Mouse (Mus musculus) right cerebral cortex, postnatal 25 days (tissue): ENCODE measurements around the gene Pax3.
A peak's percentile ranks its signal among the peaks of the same experiment; 100 is the strongest.

Experiments
- DNase-seq: peaks from one replicate; pipeline ENCODE4 v3.0.0; 2022

The Pax3 gene

DNA sequence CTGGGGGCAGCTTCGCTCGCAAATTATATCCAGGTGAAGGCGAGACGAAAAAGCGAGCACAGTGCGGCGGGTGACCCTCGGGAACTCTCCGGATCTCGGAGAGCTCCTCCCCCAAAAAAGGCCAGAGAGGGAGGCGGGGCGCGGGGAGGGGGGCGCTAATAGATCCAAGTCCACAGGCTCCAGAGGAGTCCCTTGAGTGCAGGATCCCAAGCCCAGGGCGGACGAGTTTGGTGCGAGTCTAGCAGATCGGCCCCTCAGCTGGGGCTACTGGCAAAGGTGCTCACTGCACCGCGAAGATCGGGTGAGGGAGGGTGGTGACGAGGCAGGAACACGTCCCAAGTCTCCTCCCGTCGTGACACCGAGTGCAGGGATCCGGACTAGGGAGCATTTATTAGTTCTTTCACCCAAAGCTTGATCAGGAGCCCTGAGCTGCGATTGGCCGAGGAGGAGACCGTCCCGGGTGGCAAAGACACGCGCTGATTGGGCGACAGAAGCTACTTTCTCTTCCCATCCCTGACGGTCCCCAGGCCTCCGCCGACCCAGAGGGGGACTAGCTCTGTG is at the start of gene Pax3:
Pax3 (minus strand) TSS at position 384 of the 561 bp plus-strand sequence.
- no peak for DNase-seq

DNA sequence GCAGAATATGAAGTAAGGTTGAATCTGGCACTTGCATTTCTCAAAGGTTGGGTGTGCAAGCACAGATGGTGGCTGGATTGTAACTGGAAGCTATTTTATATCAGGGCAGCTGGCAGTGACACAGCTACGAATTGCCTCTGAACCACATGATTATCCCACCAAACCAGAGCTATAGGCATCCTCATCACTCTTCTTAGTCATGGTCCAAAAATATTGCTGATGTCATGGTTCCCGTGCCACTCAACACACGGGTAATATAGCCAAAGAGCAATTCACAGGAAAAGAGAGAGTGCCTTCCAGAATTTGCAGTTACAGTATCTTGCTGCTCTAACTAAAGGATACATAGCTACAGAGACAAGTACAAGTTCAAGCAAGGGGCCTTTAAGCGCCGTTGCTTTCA is 37.4 kb upstream of the Pax3 start:
- no peak for DNase-seq

DNA sequence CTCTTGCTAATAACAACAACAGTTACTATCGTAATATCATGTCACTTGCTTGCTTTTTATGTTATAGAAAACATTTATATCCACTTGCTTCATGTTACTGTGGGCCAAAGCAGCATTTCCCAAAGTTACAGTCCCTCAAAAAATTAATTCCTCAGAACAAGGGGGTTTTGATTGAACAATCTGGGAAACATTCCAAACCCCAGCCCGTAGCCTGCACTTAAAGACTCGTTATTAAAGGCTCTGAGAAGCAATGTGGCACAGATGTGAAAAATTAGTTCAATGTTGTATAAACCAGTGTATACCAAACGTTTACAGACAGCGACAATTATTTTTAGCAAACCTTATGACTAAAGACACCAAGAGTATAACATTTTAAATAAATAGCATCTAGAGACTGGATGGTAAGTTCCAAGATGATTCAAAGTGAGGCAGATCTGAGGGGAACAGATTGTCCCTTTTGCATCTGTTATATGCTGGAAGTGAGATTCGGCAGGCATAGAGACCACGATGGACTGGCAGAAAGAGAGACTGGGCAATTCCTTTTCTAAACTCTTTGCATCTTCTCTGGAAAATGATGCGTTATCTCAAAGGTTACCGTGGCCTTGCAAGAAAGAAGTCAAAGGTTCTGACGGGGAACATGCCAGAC is 35.1 kb upstream of the Pax3 start:
- no peak for DNase-seq

DNA sequence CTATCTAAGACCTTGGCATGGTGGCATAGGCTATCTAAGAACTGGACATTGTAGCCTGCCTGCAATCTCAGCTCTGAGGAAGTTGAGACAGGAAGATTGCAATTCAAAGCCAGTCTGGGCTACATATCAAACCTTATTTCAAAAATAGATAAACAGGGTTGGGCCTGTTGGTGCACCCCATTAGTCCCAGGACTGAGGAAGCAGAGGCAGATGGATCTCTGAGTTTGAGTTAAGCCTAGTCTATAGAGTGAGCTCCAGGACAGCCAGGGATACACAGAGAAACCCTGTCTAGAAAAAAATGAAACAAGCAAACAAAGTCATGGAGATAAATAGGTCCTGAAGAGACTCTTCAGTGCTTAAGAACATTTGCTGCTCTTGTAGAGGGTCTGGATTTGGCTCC is 32.9 kb upstream of the Pax3 start:
- DNase-seq: no peak

DNA sequence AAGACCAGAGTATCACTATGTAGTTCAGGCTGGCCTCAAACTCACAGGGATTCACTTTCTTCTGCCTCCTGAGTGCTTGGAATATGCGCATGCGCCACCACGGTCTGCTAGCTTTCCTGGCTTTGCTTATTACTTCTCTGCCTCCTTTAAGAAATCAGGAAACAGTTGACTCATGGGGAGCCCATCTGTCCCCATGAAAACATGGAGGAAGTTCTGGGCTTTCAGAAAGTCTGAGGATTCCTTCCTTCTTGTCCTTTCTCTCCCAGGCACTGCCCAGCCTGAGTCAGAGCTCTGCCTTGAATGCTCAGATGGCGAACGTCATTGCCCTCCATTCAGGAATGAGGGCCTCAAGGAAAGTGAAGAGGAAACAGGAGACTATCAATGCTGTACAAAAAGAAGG is 31.8 kb upstream of the Pax3 start:
- DNase-seq: no peak

DNA sequence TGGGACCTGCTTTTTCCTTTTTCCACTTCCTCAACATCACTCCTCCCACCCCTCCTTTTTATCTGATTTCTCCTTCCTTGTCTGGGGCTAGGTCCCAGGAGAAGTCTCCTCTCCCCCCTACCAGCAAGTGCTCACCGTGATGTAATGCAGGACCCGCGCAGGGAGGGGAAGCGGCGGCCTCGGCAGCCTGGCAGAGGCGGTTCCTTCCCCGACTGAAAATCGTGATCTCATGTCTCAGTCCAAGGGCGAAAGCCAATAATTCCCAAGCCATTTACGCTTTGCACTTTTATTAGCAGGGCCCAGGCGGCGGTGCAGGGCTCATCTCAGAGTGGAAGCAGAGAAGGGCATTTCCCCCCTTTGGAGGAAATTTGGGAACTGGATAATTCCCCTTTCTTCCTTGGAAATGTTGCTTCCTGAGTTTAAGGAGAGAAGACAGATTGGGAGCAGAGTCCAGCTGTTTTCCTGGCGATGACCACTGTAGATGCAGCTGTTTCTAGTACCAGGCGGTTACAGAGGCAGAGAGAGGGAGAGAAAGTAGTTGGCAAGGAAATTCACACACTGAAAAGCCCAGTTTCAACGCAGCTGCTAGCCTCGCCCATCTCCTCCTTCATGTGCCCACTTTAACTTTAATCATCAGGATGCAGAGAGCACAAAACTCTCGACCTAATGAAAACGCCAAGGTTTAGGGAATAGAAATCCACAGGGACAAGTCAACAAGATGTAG is 21.3 kb upstream of the Pax3 start:
- no peak for DNase-seq

- peak; percentile 46 for DNase-seq
Observed at GRCm38 (mm10) chr1:78217151-78218034, 20.5 kb upstream of the Pax3 start.

DNA sequence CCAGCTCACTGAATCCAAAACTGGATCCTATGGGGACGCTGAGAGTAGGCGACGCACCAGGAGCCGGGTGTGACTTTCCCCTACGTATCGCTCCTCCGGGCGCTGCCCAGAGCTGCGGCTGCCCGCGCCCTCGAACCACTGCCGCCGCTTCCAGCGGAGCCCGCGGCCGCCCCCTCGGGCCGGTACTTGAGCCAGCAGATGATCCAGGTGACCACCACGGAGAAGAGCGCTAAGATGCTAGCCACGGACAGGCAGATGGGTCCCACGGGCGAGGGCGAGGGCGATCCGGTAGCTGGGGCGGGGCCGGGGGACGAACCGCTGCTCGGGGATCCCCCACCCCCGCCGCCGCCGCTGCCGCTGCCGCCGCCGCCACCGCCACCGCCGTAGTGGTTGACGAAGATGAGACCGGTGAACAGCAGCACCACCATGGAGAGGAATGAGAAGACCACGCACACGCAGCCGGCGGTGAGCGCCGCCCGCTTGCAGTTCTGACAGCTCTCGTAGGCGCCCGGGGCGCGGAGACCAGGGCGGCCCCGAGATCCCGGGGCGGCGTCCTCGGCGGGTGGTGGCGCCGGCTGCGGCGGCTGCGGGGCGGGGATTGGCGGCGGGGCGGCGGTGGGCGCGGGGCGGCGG is 19.7 kb upstream of the Pax3 start:
- DNase-seq: no peak

GRCm38 (mm10) chr1:78215749-78216508 is 19.0 kb upstream of the Pax3 start:
- DNase-seq: peak; percentile 31

DNA sequence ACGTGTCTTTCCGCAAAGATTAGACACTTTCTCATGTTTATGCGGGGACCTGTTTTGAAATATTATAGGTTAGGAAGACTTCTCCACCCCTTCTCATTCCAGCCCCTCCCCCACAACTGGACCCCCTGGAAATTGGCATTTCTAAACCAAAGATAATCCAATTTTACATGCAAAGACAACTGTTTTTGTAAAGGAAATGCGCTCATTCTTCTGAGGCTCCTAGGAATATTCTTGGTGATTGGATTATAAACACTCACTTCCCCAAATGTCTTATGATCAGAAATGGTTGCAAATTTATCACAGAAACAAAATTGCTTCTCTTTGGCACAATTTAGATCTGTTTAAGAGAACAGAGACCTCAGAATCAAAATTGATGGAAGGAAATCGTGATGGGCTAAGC is 14.1 kb upstream of the Pax3 start:
- no peak for DNase-seq

DNA sequence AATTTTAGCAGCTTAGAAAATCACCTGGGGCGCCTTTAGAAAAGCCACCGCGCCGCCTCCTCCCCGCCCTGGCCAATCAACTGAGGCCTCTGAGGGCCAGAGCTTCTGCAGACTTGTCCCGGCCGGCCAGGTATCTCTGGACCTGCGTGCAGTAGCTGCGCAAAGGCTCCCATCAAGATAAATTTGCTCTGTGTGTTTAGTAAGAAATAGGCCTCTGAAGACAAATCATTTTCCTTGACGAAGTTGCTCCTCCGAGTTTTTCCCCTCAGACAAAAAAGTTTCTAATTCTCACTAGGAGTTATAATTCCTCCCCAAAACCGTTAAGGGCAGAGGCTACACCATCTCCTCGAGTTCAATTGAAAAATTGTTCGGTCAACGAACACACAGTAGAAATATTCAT is 13.6 kb upstream of the Pax3 start:
- DNase-seq: no peak

- no peak for DNase-seq
Observed at GRCm38 (mm10) chr1:78208281-78208814, 11.4 kb upstream of the Pax3 start.

- DNase-seq: no peak
Observed at GRCm38 (mm10) chr1:78204341-78204740, 7.4 kb upstream of the Pax3 start.

DNA sequence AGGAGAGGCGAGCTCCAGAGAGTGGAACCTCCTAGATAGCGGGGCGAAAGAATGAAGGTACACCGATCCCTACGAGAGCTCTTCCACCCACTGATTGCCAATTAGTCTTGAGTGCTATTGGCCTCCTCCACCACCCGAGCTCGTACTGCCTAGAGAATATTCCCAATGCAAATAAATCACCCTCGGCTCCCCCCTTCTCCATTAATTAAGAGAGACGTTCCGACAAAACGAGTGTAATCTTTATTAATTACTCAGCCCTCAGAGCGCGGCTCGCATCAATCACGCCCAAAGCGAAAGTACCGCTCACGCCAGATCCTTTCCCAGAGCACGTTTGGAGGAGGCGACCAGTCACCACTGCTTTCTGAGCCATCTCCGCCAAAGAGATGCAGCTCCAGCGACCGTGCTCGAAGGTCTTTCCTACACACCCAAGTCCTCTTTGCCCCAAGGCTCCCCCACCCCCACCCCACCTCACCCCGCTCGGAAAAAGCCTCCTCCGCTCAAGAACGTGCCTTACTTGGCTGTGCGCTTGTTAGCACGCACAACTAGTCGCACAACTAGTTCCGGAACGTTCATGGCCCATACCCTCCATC is 6.8 kb upstream of the Pax3 start:
- DNase-seq: no peak

GRCm38 (mm10) chr1:78203086-78203614 is 6.2 kb upstream of the Pax3 start:
- DNase-seq: no peak

GRCm38 (mm10) chr1:78202466-78203085 is 5.6 kb upstream of the Pax3 start:
- no peak for DNase-seq

DNA sequence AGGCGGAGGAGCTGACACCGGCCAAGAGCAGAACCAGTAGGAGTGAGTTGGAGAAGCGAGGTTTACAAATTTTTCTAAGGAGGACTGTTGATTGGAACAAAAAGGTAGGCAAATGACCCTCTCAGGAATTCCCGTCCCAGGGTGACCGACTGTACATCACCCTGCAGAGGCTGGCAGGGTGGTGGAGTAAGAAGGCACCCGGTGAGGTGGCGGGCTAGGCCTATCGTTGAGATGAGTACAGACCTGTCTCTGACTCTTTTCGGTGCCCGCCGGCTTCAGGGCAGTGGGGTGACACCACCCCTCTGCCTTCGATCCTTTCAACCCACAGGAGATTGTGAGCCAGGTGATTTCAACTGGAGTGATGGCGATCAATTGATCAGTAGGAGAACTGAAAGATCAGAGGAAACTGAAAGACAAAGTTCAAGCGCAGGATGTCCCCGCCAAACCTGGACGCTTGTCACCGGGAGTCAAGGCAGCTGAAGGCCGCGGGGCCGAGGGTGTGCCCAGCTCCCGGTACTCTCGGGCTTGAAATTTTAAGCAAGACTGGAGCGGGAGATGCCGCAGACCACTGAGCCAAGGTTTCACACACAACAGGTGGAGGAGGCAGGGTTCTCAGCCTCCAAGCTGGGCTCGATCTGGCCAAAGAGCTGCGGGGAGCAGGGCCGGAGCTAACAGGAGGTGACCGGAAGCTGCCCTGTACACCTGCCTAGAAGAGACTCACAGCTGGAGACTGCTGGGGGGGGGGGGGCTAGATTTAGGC is 4.5 kb upstream of the Pax3 start:
- no peak for DNase-seq

DNA sequence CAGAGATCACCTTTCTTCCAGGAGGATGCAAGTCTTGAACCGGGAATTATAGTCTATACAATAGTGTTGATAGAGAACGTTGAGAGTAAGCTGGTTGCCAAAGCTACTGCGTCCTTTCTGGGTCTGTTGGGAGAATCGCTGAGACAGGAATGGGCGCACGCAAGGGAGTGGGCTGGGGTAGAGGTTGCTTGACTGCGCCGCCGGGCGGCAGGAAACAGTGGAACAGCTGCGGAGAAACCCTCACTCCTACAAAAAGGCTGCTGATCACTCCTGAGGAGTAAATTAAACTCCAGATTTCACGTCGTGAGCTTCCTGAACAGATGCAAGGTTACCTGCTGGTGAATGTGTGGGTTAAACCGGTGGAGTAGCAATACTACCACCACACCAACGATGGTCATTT is 3.3 kb upstream of the Pax3 start:
- peak; percentile 20 for DNase-seq

DNA sequence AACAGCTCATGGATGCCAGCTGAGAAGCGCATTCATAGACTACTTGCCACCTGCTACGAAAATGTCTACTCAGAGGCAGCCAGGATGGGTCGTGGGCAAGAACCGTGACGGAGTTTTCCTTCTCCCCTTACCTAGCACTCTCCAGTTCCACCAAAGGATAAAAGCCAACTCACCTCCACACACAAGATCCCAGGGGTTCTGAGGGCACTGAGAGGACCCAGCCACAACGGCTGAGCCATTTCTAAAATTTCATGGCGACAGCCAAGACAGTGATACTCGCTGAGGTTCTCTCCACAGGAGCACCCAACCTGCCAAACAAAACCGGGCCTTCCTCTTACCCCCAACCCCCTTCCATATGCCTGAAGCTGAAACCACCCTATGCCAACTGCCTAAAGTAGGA is 2.3 kb upstream of the Pax3 start:
- DNase-seq: no peak
